Mouse (Mus musculus): ENCODE measurements around the gene Cep135.

GRCm38 (mm10) chr5:76680959-76681358 lies 92.5 kb downstream of the Cep135 start:
- no peak for TF ChIP-seq USF1 (IDR thresholded peaks at IDR 0.05; ENCODE audit: low read depth)
- TF ChIP-seq TCF12 (IDR thresholded peaks at IDR 0.05; ENCODE audit: insufficient read depth, poor library complexity, severe bottlenecking): no peak
